In genomic region chr1:23256630-23257001, GRCm38 (mm10) we compare ENCODE assay signal across 9 mouse cellular contexts.
DNase-seq lines count a peak whose midpoint lies in the region; ATAC-seq and TF ChIP-seq lines count a peak whose summit lies in the region.
"Had no signal": no experiment of that assay in that cellular context is flagged by ENCODE, and none has a peak within 500 bp of the region (broad histone marks: within the 10 kb centered on the region; RNA-seq: fewer than 3 reads in every experiment).

No protein-coding gene starts in this region.

- TF ChIP-seq RAD21 in MEL (IDR thresholded peaks at IDR 0.05; ENCODE audit: low read depth, low read length): no peak

- intact Hi-C loops in heart, postnatal 36 days (cut with DNase I): loop anchor here (1.0 to 5.0 kb wide), 4 partner anchors 14 to 126 kb away; no protein-coding TSS in a partner anchor

- H3K36me3 ChIP-seq in MEL (ENCODE audit: control insufficient read depth in 1 of 2, insufficient read depth in 2 of 2, low read length in 2 of 2): peaks cover 2 to 14% of the 10 kb centered on the region in 2 experiments; a peak in 3 of 4 replicates
- H3K36me3 ChIP-seq in forebrain, embryonic 16.5 days (ENCODE audit: control insufficient read depth, insufficient read depth): no peaks in the 10 kb centered on the region
- H3K36me3 ChIP-seq in lung, embryonic 15.5 days: no peaks in the 10 kb centered on the region

- under 1% methylated on average over 45 of the region's 45 CpGs for WGBS in forebrain, embryonic 16.5 days
- under 1% methylated on average over 45 of the region's 45 CpGs for WGBS in lung, embryonic 15.5 days

- H3K9ac ChIP-seq in MEL (ENCODE audit: control insufficient read depth, low read depth, low read length, poor library complexity, severe bottlenecking): peak overlapping the region; percentile 85
- H3K9ac ChIP-seq in forebrain, embryonic 16.5 days (replicated peaks; ENCODE audit: low read depth, low read length): peak overlapping the region; percentile 87
- H3K9ac ChIP-seq in lung, embryonic 15.5 days: peak overlapping the region; percentile 86

- H3K4me2 ChIP-seq in forebrain, embryonic 16.5 days (ENCODE audit: low read length): peak overlapping the region; percentile 90
- H3K4me2 ChIP-seq in lung, embryonic 15.5 days: peak overlapping the region; percentile 73

- peaks cover 25% of the 10 kb centered on the region for H3K79me2 ChIP-seq in MEL (ENCODE audit: control insufficient read depth, insufficient read depth, low read length, poor library complexity)

- DNase-seq in MEL (ENCODE audit: low read depth, low spot score): peak; percentile 82
- DNase-seq in cerebellum, adult 18-20 months: peak; percentile 77 to 80
- peak; percentile 78 to 86 for DNase-seq in heart, postnatal 36 days
- DNase-seq in layer of hippocampus, adult 8-10 months (ENCODE audit: low spot score in 2 of 2): peak; percentile 66 to 67
- peak; percentile 80 for DNase-seq in ovary, postnatal 36 days (ENCODE audit: low spot score)
- DNase-seq in thymus, postnatal 14 days: peak; percentile 29

- TF ChIP-seq POLR2A in MEL (IDR thresholded peaks at IDR 0.05; ENCODE audit: control insufficient read depth in 1 of 2, insufficient read depth in 1 of 2, low read depth in 1 of 2, low read length in 2 of 2, poor library complexity in 1 of 2): no peak

- H3K4me3 ChIP-seq in MEL (ENCODE audit: control insufficient read depth in 1 of 2, insufficient read depth in 1 of 2, low read depth in 2 of 2, low read length in 2 of 2): peak overlapping the region; percentile 88 to 89
- peak overlapping the region; percentile 66 for H3K4me3 ChIP-seq in forebrain, embryonic 16.5 days (replicated peaks; ENCODE audit: low read length)
- H3K4me3 ChIP-seq in lung, embryonic 15.5 days: peak overlapping the region; percentile 78

- ATAC-seq in forebrain, embryonic 16.5 days: peak; percentile 62; the same call in 1 of the 2 replicates
- peak; percentile 71; the same call in 1 of the 2 replicates for ATAC-seq in lung, embryonic 15.5 days (ENCODE audit: borderline replicate concordance, extremely low read depth, low FRiP score, low TSS enrichment)

- H3K9me3 ChIP-seq in MEL (replicated peaks; ENCODE audit: insufficient read depth, low read length): no peaks in the 10 kb centered on the region
- no peaks in the 10 kb centered on the region for H3K9me3 ChIP-seq in forebrain, embryonic 16.5 days (ENCODE audit: control insufficient read depth, low read length)
- no peaks in the 10 kb centered on the region for H3K9me3 ChIP-seq in lung, embryonic 15.5 days

- peak overlapping the region; percentile 37 for H3K27ac ChIP-seq in MEL (ENCODE audit: control insufficient read depth, low read depth, low read length)
- H3K27ac ChIP-seq in forebrain, embryonic 16.5 days (ENCODE audit: low read length): peak overlapping the region; percentile 87
- peak overlapping the region; percentile 92 for H3K27ac ChIP-seq in lung, embryonic 15.5 days
- H3K27ac ChIP-seq: macrophage had no signal

- no peak for TF ChIP-seq EP300 in MEL (IDR thresholded peaks at IDR 0.05; ENCODE audit: low read depth in 1 of 2, low read length in 2 of 2)

- no peak for TF ChIP-seq CTCF in MEL (IDR thresholded peaks at IDR 0.05 in 2 of 3, conservative IDR thresholded peaks at IDR 0.05 in 1 of 3; ENCODE audit: control insufficient read depth in 1 of 3, insufficient read depth in 1 of 3, low read depth in 2 of 3, low read length in 3 of 3, poor library complexity in 1 of 3, severe bottlenecking in 1 of 3)

- peaks cover 0 to 3% of the 10 kb centered on the region in 2 experiments; a peak in 2 of 4 replicates for H3K4me1 ChIP-seq in MEL (ENCODE audit: control insufficient read depth in 1 of 2, insufficient read depth in 2 of 2, low read length in 2 of 2)
- peaks cover 18% of the 10 kb centered on the region for H3K4me1 ChIP-seq in forebrain, embryonic 16.5 days (replicated peaks; ENCODE audit: control insufficient read depth, insufficient read depth, low read length)
- H3K4me1 ChIP-seq in lung, embryonic 15.5 days: peaks cover 21% of the 10 kb centered on the region

- no peaks in the 10 kb centered on the region for H3K27me3 ChIP-seq in MEL (ENCODE audit: control insufficient read depth in 1 of 2, insufficient read depth in 2 of 2, low read length in 2 of 2)
- H3K27me3 ChIP-seq in forebrain, embryonic 16.5 days (replicated peaks; ENCODE audit: control insufficient read depth, insufficient read depth, low read length): 0 out of 2 replicates have a peak, but pooled peaks cover 3% of the 10 kb centered on the region
- H3K27me3 ChIP-seq in lung, embryonic 15.5 days: no peaks in the 10 kb centered on the region

TF ChIP-seq in MEL, 35 proteins besides CTCF, POLR2A, EP300 and RAD21:
- TF ChIP-seq MYC (IDR thresholded peaks at IDR 0.05; ENCODE audit: low read depth, low read length) (no peak), USF2 (IDR thresholded peaks at IDR 0.05; ENCODE audit: borderline replicate concordance in 1 of 2, insufficient read depth in 1 of 2, low read depth in 1 of 2, low read length in 2 of 2) (no peak), ELF1 (IDR thresholded peaks at IDR 0.05; ENCODE audit: low read depth, low read length) (no peak), SIN3A (IDR thresholded peaks at IDR 0.05; ENCODE audit: low read length) (peak; percentile 35; the same call in 1 of the 2 replicates), ETS1 (IDR thresholded peaks at IDR 0.05; ENCODE audit: low read depth, low read length) (no peak), HCFC1 (IDR thresholded peaks at IDR 0.05; ENCODE audit: low read depth, low read length) (no peak), JUND (IDR thresholded peaks at IDR 0.05; ENCODE audit: low read depth, low read length) (no peak), NELFE (IDR thresholded peaks at IDR 0.05; ENCODE audit: low read depth, low read length) (no peak), ZKSCAN1 (IDR thresholded peaks at IDR 0.05; ENCODE audit: low read depth, low read length) (no peak), CHD1 (IDR thresholded peaks at IDR 0.05; ENCODE audit: low read depth, low read length) (0 out of 2 replicates have a peak, but pooled peaks have one; percentile 19), CHD2 (IDR thresholded peaks at IDR 0.05; ENCODE audit: low read length) (no peak), TAL1 (IDR thresholded peaks at IDR 0.05; ENCODE audit: low read length) (no peak), MEF2A (IDR thresholded peaks at IDR 0.05; ENCODE audit: extremely low read depth, insufficient replicate concordance, low read depth, low read length, poor library complexity, severe bottlenecking) (no peak), E2F4 (IDR thresholded peaks at IDR 0.05; ENCODE audit: borderline replicate concordance, low read depth, low read length) (no peak), KAT2A (conservative IDR thresholded peaks at IDR 0.05; ENCODE audit: low read depth, low read length) (no peak), MAZ (IDR thresholded peaks at IDR 0.05; ENCODE audit: low read depth, low read length) (no peak), TCF12 (IDR thresholded peaks at IDR 0.05; ENCODE audit: low read depth, low read length) (no peak), BHLHE40 (IDR thresholded peaks at IDR 0.05; ENCODE audit: borderline replicate concordance, low read depth, low read length) (no peak), GATA1 (IDR thresholded peaks at IDR 0.05; ENCODE audit: low read depth, low read length) (no peak), MAFK (IDR thresholded peaks at IDR 0.05; ENCODE audit: borderline replicate concordance, low read depth, low read length) (no peak), RCOR1 (IDR thresholded peaks at IDR 0.05; ENCODE audit: low read depth, low read length) (no peak), ZC3H11A (IDR thresholded peaks at IDR 0.05; ENCODE audit: low read depth, low read length) (no peak), UBTF (IDR thresholded peaks at IDR 0.05; ENCODE audit: borderline replicate concordance, insufficient read depth, low read depth, low read length) (0 out of 2 replicates have a peak, but pooled peaks have one; percentile 49), POLR2AphosphoS5 (IDR thresholded peaks at IDR 0.05; ENCODE audit: borderline replicate concordance, low read depth, low read length) (no peak), NRF1 (IDR thresholded peaks at IDR 0.05; ENCODE audit: insufficient read depth, low read depth, low read length, poor library complexity, severe bottlenecking) (peak; percentile 73), GABPA (IDR thresholded peaks at IDR 0.05; ENCODE audit: low read depth, low read length) (no peak), USF1 (IDR thresholded peaks at IDR 0.05; ENCODE audit: low read depth, low read length) (no peak), ZMIZ1 (IDR thresholded peaks at IDR 0.05; ENCODE audit: low read depth, low read length) (no peak), POLR2AphosphoS2 (IDR thresholded peaks at IDR 0.05; ENCODE audit: low read length) (no peak), MAX (IDR thresholded peaks at IDR 0.05; ENCODE audit: low read length) (0 out of 2 replicates have a peak, but pooled peaks have one; percentile 26), ZNF384 (IDR thresholded peaks at IDR 0.05; ENCODE audit: low read depth, low read length) (no peak), MYB (IDR thresholded peaks at IDR 0.05; ENCODE audit: low read depth, low read length) (no peak), MXI1 (IDR thresholded peaks at IDR 0.05; ENCODE audit: low read depth, low read length) (peak; percentile 30; the same call in 1 of the 2 replicates), TBP (IDR thresholded peaks at IDR 0.05; ENCODE audit: low read depth, low read length) (no peak), SMC3 (IDR thresholded peaks at IDR 0.05; ENCODE audit: low read depth, low read length) (no peak)

Comparison
In these comparisons a context has a peak if more than half of its experiments do, and no peak if none do; other contexts are left out.
1. Peak in every context shown above with its lines: DNase-seq, ATAC-seq, H3K4me3 ChIP-seq and H3K27ac ChIP-seq.
2. DNase-seq: peak in every context shown above with its lines; median percentile 82 in MEL; 82 in heart, postnatal 36 days; 80 in ovary, postnatal 36 days; 78 in cerebellum, adult 18-20 months; 66 in layer of hippocampus, adult 8-10 months; 29 in thymus, postnatal 14 days.
3. H3K27ac ChIP-seq: peak in every context shown above with its lines; median percentile 92 in lung, embryonic 15.5 days; 87 in forebrain, embryonic 16.5 days; 37 in MEL.